Mouse (Mus musculus) natural killer cell, adult 2 months (primary cell): ENCODE results near the gene Gm21915.
A peak's percentile ranks its signal among the peaks of the same experiment; 100 is the strongest.

ENCODE experiments used
- DNase-seq, 2 experiments: peaks; one replicate each; pipeline ENCODE4 v3.0.0; 2022; ENCODE audit warnings: low spot score in 2 of 2

Gm21915 gene

DNA sequence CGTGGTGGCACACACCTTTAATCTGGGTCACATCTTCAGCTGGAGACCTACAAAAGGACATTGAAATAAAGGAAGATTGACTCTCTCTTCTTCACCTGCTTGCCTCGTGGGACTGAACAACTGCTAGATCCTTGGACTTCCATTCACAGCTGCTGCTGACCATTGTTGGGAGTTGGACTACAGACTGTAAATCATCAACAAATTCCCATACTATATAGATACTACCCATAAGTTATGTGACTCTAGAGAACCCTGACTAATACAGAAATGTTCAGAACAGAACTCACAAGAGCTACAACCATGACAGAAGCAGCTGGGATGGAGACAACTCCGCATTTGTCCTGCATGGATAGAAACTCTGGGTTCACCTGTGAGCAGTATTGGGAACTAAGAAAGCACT, at the start of gene Gm21915:
Gene Gm21915 (plus strand): TSS at position 301 of the 400 bp plus-strand sequence.
- DNase-seq: no peak

DNA sequence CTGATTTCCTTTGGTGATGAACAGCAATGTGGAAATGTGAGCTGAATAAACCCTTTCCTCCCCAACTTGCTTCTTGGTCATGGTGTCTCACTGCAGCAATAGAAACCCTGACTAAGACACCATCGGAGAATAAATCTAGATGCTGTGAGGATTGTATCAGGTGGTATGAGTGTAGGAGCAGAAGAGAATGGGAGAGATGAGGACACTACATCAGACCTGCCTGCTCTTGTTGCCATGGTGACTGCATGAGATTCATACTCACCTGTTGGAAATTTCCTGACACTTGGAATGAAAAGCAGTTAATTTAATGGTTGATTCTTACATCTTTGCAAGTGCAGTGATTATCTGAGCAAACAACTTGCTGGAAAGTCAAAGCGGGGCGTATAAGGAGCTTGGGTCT, 48.1 kb upstream of the Gm21915 start:
- DNase-seq: no peak

- DNase-seq: no peak
These were observed 47.6 kb upstream of the Gm21915 start for GRCm38 (mm10) chr9:40622793-40623192.

DNA sequence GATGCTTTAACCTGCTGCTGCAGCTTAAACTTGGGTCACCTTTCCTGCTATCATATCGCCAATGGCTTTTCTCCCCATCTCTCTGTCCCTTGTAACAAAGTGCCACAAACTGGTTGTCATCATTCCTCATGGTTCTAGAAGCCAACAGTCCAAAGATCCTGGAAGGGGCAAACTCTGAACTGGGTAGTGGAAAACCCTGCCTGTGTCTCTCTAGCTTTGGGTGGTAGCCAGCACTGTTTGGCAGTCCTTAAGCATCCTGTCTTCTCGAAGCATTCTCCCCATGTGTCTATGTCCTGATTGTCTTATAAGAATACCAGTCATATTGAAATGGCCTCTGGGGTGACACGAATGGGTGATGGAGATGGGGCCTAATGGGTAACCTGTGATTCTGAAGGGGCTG, 45.1 kb upstream of the Gm21915 start:
- DNase-seq: no peak

DNA sequence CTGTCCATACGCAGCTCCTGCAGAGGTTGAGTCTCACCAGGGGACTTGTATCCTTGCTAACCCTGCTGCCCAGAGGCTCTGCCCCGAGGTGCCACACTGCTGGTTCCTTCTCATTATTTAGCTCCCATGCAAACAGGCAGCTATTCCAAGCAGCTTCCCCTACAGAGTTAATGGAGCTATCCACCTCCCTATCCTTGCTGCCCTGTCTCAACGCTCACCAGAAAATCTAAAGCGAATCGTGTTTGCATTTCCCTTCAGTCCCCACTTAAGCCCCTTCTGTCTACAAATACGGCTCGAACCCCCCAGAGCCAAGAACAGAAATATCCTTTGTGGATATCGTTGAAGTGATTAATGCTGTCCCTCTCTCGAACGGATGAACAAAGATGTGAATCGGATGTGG, 43.8 kb upstream of the Gm21915 start:
- DNase-seq: no peak

- DNase-seq: no peak
These were observed 43.2 kb upstream of the Gm21915 start for GRCm38 (mm10) chr9:40627146-40627713.

DNA sequence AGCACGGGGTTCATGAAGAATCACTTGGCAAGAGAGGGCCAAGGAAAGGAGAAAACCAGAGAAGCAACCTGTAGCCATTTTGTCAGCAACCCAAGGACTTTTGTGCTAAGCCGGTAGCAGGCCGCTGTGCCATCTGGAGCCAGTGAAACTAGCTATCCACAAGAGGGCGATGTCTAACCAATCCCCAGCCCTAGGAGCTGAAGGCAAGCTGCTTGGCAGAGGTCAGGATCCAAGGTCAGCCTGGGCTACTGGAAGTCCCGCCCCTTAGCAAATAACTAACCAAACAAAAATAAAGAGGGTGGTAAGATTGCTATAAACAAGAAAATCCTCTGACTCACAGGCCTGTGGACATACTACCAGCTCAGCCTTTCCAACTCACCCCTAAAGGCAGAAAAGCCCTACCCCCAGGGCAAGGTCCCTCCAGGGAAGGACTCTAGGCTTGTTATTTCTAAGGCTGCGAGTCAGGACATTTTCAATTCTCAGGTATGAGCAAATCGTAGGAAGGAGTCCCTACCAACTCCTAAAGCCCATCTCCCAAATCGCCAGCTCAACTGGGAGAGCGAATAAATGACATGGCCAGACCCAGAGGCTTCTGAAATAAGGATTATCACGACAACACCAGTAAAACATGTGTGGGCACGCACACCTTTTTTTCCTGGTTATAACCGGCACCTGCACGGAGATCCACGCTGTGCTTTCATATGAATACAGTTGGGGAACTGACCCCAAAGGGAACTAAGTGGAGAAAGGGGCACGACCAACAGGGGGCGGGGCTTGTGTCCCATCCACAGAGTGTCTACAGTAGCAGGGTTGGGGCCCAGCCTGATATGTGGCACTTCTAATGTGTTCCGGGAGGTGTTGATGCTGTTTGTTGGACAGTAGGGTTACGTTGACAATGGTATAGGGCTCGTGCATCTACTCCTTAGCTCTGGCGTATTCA, 42.0 kb upstream of the Gm21915 start:
- DNase-seq: no peak

DNA sequence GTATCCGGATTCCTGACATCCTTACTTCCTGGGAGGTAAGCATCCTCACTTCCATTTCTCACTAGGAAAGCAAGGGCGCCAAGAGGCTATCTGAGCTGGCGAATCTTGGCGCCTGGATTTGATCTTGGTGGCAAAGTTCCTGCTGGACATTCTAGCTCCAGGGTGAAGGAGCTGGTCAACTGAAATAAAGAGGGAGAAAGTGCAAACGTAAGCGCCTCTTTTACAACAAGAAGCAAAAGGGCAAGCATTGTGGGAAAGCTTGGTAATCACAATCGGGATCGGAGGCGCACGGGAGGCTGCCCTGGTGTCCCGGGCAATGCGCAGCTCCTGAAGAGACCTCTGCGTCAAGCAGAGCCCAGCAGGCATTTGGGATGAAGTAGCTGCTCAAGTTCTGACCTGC, 41.0 kb upstream of the Gm21915 start:
- DNase-seq: no peak

- DNase-seq: peak in 1 of 2 experiments; percentile 22
These were observed 39.3 kb upstream of the Gm21915 start for GRCm38 (mm10) chr9:40631101-40631500.

DNA sequence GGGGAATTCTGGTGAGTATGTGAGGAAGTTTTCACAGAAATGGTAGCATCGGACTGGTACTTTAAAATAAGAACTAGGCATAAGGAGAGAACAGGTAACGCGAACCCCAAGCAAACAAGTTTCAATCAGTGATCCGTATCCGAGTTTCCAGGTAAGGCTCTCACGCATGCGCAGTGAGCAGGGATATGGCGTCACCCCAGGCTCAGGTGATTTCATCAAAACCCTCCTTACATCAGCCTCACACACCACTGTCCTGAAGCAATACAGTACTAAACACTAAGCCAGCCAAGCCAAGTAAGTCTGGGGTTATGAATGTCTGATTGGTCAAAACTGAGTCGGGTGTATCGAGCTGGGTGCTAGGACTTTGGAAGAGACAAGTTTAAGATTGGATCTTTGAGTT, 38.9 kb upstream of the Gm21915 start:
- DNase-seq: peak in 1 of 2 experiments; percentile 35

GRCm38 (mm10) chr9:40636054-40636453, 34.4 kb upstream of the Gm21915 start:
- peak; percentile 44 to 60 for DNase-seq

- no peak for DNase-seq
These were observed 32.6 kb upstream of the Gm21915 start for GRCm38 (mm10) chr9:40637705-40638393.

DNA sequence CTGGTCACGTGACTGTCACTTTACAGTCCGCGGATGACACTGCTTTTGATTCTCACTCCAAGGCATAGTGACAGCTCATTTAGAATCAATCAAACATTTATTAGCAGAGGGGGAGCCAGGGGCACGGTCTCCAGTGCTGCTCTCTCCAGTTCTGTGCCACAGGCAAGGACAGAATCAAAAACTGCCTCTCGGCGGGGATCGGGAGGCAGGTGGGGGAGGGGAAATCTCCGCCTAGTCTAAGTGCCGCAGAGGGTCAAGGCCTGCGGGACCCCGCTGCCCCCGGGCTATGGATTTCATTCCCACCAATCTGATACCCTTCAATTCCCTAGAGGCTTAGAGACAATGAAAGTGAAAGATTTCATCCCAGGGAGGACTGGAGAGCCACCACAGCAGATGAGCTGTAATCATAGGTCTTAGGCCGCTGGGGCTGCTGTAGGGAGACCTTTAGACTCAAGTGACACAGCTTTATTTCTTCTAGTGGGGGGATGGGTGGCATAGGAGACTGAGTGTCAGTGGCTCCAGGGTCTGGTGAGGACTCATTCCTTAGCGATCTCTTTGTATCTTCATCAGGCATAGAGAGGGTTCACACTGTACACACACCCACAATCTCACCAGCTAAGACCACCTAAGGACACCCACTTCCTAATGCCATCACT, 31.9 kb upstream of the Gm21915 start:
- peak in 1 of 2 experiments; percentile 25 for DNase-seq

- no peak for DNase-seq
These were observed 30.8 kb upstream of the Gm21915 start for GRCm38 (mm10) chr9:40639536-40640187.

DNA sequence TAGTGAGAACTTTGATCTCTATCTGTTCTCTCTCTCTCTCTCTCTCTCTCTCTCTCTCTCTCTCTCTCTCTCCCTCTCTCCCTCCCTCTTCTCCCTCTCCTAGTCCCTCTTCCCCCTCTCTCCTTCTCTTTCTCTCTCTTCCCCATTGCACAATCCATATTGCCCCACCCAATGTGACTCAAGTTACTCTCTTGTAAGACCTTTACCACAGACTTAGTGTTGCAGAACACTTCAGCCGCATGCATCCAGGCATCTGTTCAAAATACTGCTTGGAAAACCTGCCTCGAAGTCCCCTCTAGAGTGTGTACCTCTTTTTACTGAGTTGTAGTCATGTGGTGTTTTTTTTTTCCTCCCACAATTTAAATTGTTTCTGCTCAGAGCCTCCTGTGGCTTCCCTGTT, 29.1 kb upstream of the Gm21915 start:
- DNase-seq: no peak

DNA sequence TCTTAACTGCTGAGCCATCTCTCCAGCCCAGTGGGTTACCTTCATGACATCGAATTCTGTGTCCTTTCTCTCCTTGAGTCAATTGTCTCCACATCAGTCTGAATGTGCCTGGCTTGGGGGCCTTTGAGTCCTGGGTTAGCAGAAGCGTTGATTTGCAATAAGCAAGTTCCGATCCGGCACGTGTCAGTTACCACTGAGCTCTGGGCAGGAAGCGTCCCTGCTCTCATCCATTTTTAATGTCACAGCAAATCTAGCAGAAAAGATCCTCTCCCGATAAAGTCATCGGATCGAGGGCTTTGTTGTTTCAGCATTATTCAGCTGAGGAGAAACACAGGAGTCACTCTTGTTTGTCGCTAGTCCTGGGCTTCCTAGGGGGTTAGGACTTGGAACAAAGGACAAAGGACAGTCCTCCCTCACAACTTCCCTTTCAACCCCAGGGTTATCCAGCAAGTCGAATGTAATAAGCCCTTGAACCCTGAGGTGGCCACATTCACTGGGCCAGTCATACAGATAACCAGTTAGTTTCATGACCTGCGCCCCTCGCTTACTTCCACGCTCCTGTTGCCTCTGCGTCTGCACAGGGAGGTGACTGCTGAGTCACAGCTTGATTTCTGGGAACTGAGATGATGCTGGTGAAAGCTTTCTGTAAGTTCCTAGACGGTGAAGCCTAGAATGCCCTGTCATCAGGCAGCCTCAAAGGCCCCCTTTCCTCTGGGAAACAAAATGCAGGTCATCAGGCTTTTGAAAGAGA, 27.8 kb upstream of the Gm21915 start:
- DNase-seq: no peak

DNA sequence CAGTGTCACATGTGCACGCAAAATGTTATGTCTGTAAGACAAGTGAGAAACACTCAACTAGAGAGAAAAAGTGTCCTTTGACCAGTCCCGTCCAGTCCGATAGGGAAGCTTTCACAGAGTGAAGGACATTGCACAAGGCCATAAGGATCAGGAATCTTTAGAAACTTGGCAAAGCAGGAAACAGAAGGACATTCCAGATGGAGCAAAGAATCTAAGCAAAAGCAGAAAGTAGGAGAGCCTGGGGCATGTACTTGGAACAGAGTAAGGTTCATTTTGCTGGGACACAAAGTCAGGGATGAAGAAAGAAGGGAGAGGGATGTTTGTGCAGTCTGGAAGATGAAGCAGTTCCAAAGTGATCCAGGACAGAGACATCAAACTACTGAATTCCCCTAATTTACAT, 21.0 kb upstream of the Gm21915 start:
- no peak for DNase-seq

GRCm38 (mm10) chr9:40649983-40650382, 20.4 kb upstream of the Gm21915 start:
- DNase-seq: no peak

DNA sequence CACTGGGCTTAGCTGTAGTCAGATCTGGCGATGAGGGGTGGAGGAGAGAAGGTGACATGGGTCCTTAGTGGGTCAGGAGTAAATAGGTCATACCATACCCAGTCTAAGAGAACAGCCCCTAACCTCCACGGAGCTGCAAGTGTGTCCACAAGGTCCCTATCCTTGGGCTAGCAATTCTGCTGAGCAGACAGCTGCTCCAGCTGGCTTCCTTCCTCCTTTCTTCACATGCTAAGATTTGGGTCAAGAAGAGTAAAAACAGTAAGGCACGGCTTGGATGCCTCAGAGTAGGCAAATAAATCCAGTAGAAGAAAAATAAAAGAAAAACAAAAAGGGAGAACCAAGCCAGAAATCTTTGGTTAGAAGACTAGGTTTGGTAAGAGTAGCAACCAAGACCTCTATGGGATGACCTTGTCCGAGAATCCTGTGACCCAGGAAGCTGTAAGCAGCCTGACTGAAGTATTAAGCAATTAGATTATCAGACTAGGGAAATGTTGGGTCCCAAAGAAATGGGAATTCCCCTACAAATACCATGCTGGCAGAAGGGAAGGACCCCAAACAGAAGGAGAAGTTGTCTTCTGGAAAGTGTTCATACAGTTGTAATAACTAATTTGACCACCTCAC, 19.1 kb upstream of the Gm21915 start:
- no peak for DNase-seq

DNA sequence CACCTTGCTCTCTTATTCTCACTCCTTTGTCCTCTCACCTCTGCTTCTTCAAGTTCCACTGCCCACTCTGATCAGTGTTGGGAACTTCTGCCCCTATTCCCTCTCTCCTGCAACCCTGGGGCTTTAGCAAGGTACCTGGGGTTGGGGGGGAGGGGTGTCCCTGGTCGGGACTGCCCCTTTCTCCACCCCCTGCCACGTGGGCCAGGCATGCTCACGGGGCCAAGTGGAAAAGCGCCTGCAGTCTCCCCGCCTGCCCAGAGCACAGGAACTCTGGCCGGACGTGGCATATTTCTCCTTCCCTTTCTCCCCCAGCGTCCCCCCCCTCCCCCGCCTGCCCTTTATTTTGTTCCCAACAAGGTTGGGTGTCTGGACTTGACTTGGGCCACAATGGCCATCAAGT, 17.7 kb upstream of the Gm21915 start:
- no peak for DNase-seq
